Mouse (Mus musculus): ENCODE data around the gene 4931428L18Rik. TPM values are rescaled to one million over a fixed set of nuclear protein-coding genes. Genes with fewer than 3 reads are reported as not detected.

4931428L18Rik gene
- polyA plus RNA-seq, 1 experiment from 2014 or later, result not detected

DNA sequence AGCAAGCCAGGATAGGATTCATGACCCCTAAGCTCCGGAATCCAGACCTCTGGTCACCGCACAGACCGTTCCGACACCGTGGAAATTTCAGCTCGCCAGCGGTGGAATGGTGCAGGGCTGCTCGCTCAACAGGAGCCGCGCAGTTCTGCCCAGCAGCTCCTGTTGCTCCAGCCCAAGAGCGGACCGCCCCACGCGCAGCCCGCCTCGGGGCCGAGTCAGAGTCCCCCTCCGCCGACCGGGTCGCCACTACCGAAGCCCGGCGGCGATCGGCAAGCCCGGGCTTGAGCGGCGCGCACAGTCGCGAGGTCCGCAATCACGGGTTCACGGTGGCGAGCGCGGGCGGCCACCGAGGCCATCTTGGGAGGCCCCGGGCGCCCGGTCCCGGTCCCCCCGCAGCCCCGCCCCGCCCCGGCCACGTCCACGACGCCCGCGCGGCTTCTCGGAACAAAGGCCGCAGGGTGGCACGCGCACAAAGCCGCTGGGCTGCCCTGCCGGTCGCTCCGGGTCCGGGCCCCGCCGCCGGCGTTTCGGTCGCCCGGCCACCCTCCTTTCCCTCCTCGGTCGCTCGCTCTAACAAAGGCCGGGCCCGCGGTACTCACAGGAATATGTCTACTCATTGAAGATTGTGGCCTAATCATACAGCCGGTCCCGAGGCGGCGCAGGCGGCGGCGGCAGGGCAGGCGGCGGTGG is 273.4 kb downstream of the 4931428L18Rik start:
- Histone ChIP-seq H3K4me1 (ENCODE audit: control insufficient read depth, insufficient read depth, low read length) (peaks cover 2% of the 10 kb centered on the region; the same call in 1 of the 2 replicates), H3K36me3 (ENCODE audit: control insufficient read depth, insufficient read depth, low read length) (peaks cover 9% of the 10 kb centered on the region), H3K4me3 (ENCODE audit: low read depth, low read length) (peak overlapping the region; percentile 90), H3K4me2 (ENCODE audit: low read depth) (peak overlapping the region; percentile 45), H3K9me3 (ENCODE audit: control insufficient read depth, low read length) (no peaks in the 10 kb centered on the region), H3K9ac (ENCODE audit: low read length) (peak overlapping the region; percentile 97), H3K27ac (ENCODE audit: low read depth, low read length) (peak overlapping the region; percentile 98), H3K27me3 (ENCODE audit: control insufficient read depth, insufficient read depth, low read length) (no peaks in the 10 kb centered on the region)
- ATAC-seq (ENCODE audit: insufficient read depth, low FRiP score, low TSS enrichment) (peak; percentile 62), DNase-seq (ENCODE audit: low spot score) (peak; percentile 74)
- 0% methylated on average over 66 of the region's 85 CpGs for WGBS

DNA sequence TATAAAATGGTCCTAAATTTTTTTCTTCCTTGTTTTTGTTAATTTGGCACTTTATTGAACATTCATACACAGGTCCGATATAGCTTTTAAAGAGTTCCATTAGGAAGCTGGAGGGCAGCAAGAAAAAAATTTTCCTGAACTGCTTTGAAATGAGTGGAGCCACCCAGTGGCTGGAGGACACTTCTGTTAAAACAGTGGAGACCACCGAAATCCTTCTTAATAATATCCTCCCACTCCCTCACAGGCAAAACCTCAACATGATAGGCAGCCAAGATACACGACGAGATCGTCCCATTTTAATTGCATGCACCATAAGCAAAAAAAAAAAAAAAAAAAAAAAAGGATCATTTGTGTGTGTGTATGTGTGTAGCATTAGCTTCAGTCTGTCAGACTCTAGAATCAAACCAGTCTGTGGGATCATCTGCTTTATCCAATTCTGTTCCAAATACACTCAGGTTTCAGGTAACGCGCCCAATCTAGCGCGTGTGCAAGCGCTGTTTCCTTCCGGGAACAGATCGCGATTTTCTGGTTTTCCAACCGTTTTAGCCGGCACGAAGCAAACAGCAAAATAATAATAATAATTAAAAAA is 274.0 kb downstream of the 4931428L18Rik start:
- Histone ChIP-seq H3K4me3 (ENCODE audit: low read depth, low read length) (peak overlapping the region; percentile 90), H3K36me3 (ENCODE audit: control insufficient read depth, insufficient read depth, low read length) (peaks cover 14% of the 10 kb centered on the region), H3K27me3 (ENCODE audit: control insufficient read depth, insufficient read depth, low read length) (no peaks in the 10 kb centered on the region), H3K4me1 (ENCODE audit: control insufficient read depth, insufficient read depth, low read length) (peaks cover 2% of the 10 kb centered on the region; the same call in 1 of the 2 replicates), H3K9me3 (ENCODE audit: control insufficient read depth, low read length) (no peaks in the 10 kb centered on the region), H3K27ac (ENCODE audit: low read depth, low read length) (peak overlapping the region; percentile 98), H3K9ac (ENCODE audit: low read length) (peak overlapping the region; percentile 97), H3K4me2 (ENCODE audit: low read depth) (peak overlapping the region; percentile 45)
- no peak for ATAC-seq (ENCODE audit: insufficient read depth, low FRiP score, low TSS enrichment)
- under 1% methylated on average over 16 of the region's 16 CpGs for WGBS
- peak; percentile 63 for DNase-seq (ENCODE audit: low spot score)

Other genes starting within 250 kb of the 4931428L18Rik start
- gene AC153137.1, start 244.7 kb downstream of the 4931428L18Rik start, polyA plus RNA-seq (2014; fragmentation: Nextera tagmentation; extraction: Ambion mirVana), result not detected in 2 replicates
- not detected in 2 replicates for gene Lgsn, start 46.3 kb downstream of the 4931428L18Rik start, polyA plus RNA-seq (2014; fragmentation: Nextera tagmentation; extraction: Ambion mirVana)
- gene Pih1d3, start 154 bp upstream of the 4931428L18Rik start, polyA plus RNA-seq (2014; fragmentation: Nextera tagmentation; extraction: Ambion mirVana), result not detected in 2 replicates